Mouse (Mus musculus) layer of hippocampus, postnatal 36 days (tissue): Measurements from ENCODE around the gene Rin1. TPM values are rescaled to one million over a fixed set of nuclear protein-coding genes. Genes with fewer than 3 reads are reported as not detected.
"Not testable (repeated sequence)": the region's sequence is repeated elsewhere in the genome, so short reads cannot be mapped to it uniquely, and the experiment has no call there.

Experiments
- DNase-seq, 2 experiments: peaks; one replicate each; pipeline ENCODE4 v3.0.0; 2022
- total RNA-seq, 2 experiments: library from RNA; stranded (reverse); gene quantifications; 2 replicates each; pipeline ENCODE4 v1.2.3; 2021

The Rin1 gene
- total RNA-seq, 2 experiments from 2014 or later, result 111 to 113 TPM

GRCm38 (mm10) chr19:5068570-5069234, 18.4 kb downstream of the Rin1 start:
- peak in 1 of 2 experiments; percentile 10 for DNase-seq

DNA sequence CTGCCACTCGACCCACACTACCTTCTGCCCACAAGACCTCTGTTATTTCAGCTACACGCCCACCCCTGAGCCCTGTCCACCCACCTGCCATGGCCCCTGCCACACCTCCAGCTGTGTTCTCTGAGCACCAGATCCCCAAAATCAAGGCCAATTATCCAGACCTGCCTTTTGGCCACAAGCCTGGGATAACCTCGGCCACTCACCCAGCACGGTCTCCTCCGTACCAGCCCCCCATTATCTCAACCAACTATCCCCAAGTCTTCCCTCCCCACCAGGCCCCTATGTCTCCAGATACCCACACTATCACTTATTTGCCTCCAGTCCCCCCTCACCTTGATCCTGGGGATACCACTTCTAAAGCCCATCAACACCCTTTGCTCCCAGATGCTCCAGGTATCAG, 19.2 kb downstream of the Rin1 start:
- DNase-seq, result no peak

DNA sequence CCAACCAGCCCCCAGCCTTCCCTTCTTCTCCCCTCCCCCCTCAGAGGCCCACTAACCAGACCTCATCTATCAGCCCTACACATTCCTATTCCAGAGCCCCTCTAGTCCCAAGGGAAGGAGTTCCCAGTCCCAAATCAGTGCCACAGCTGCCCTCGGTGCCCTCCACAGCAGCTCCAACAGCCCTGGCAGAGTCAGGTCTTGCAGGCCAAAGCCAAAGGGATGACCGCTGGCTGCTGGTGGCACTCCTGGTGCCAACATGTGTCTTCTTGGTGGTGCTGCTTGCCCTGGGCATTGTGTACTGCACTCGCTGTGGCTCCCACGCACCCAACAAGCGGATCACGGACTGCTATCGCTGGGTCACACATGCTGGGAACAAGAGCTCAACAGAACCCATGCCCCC, 19.7 kb downstream of the Rin1 start:
- no peak for DNase-seq

GRCm38 (mm10) chr19:5071077-5071476, 20.8 kb downstream of the Rin1 start:
- DNase-seq, result no peak

- peak in 1 of 2 experiments; percentile 44 for DNase-seq
Measured at GRCm38 (mm10) chr19:5071545-5072369, 21.5 kb downstream of the Rin1 start.

DNA sequence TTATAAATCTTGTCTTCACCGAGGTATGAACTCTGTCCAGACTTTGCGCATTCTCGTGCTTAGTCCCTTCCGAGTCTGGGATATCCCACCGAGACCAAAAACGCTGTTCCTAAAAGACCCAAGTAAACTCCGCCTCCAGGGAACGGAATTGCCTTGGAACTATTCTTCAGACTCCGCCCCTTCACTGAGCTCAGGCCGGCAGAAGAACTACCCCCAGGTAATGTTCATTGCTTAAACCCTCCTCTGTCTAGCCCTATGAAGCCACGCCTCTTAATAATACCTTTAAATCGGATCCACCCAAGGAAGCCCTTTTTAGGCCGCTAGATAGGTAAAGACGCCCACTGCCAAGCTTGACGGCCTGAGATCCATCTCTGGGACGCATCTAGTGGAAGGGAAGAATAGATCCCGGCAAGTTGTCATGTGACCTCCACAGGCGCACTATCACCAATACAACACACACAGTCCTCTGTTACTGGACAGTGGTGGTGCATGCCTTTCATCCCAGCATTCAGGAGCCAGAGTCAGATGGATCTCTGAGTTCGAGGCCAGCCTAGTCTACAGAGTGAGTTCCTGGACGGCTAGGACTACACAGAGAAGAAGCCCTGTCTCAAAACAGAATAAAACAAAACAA, 22.2 kb downstream of the Rin1 start:
- DNase-seq, result no peak

DNA sequence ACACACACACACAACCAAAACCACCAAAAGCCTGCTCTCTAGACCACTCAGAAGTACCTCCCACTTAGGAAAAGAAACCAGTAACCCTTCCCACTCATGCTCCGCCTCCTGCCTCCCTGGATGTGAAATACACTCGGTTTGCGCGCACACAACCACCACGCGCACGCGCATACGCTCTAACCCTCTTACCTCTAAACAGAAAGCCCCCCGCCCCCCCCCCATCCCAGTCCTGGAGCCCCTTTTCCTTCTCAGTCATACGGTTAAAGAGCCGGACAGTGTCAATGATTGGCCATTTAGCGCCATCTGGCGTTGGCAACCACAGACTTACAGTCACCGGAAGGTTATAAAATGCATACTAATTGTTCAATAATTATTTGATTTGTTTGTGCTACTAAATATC, 22.7 kb downstream of the Rin1 start:
- DNase-seq, result peak in 1 of 2 experiments; percentile 20

DNA sequence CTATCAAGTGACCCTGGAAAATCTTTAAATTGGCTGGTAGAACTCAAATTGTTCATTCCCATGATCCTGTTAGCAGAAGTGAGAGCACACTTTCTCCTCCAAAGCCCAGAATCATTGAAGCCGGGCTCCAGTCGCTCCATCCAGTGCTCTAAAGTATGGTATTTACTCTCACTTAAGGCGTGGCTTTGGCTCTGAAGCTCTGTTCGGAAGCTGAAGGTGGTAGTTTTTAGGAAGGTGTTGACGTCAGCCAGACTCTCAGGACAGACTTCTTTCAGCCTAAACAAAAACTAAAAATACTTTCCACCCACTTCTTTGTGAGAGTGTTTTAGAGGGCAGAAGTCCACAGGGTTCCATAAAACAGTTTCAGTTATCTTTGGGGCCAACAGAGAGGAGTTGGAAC, 23.2 kb downstream of the Rin1 start:
- DNase-seq, result no peak

DNA sequence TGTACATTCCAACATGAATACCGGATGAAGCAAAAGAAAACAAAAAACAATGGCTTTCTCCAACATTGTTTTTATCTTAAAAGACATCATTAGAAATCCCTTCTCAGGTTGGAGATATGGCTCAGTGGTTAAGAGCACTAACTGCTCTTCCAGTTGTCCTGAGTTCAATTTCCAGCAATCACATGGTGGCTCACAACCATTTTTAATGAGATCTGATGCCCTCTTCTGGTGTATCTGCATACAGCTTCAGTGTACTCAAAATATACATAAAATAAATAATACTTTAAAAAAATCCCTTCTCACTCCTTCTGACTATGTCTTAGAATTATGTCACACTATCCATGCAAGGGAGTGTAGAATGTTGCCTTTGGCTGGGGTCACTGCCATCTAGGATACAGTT, 29.0 kb downstream of the Rin1 start:
- DNase-seq, result no peak

DNA sequence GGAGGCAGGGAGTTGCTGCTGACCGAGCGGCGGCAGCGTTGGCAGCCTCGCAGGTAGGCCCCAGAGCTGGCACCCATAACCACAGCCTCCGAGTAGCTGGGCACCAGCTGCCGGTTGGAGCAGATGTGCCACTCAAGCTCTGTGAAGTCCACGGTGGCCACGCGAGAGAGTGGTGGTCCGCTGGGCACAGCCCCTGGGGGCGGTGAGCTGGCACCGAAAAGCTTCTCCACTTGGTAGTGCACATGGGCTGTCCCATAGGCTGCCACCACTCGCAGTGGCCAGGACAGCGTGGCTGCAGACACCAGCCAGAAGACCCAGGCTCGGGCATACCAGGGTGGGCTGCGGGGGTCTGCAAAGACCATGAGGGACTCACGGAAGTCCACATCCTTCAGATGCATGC, 31.7 kb downstream of the Rin1 start:
- DNase-seq, result peak in 1 of 2 experiments; percentile 21

GRCm38 (mm10) chr19:5082596-5082995, 32.3 kb downstream of the Rin1 start:
- no peak for DNase-seq

GRCm38 (mm10) chr19:5083961-5084833, 33.9 kb downstream of the Rin1 start:
- DNase-seq, result peak in 1 of 2 experiments; percentile 5

- DNase-seq, result peak in 1 of 2 experiments; percentile 23
Measured at GRCm38 (mm10) chr19:5084834-5085144, 34.5 kb downstream of the Rin1 start.

DNA sequence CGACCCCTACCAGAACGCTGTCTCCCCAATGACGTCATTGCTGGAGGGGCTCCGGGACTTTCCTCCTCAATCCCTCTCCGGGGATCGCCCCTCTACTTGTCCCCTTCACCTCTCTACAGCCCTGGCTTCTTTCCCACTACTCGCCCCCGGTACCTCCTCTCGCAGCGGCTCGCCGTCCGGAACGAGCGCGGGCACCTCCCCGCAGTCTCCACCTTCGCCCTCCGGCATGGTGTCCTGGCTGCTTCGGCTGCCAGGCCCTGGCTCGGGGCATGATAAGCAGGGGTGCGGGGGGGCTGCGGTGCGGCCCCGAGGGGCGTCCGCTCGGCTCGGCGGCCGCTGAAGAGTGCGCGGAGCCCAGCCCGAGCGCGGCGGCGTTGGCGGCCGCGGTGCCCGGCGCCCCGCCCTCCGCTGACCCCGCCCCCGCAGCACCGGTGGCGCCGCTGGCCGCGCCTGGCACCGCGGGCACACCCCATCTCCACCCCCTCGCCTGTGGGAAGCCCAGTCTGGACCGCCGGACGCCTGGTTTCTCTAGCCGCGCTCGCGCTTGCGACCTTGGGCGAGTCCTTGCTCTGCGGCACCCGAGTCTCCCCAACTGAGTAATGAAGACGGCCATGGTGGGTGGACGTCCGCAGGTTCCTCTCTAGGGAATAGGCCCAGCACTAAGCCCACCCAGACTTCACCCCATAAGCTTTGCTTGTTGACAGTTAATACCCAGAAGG, 35.0 kb downstream of the Rin1 start, which contains the start of gene Tmem151a:
Tmem151a (minus strand) TSS at position 387 of the 719 bp plus-strand sequence.
- DNase-seq, result peak in 1 of 2 experiments; percentile 60

GRCm38 (mm10) chr19:5086533-5086932, 36.3 kb downstream of the Rin1 start:
- DNase-seq, result not testable (repeated sequence)

GRCm38 (mm10) chr19:5087884-5088728, 37.8 kb downstream of the Rin1 start, which contains the start of gene Yif1a:
TSS of gene Yif1a (plus strand) at chr19:5088538.
- peak; percentile 92 for DNase-seq

DNA sequence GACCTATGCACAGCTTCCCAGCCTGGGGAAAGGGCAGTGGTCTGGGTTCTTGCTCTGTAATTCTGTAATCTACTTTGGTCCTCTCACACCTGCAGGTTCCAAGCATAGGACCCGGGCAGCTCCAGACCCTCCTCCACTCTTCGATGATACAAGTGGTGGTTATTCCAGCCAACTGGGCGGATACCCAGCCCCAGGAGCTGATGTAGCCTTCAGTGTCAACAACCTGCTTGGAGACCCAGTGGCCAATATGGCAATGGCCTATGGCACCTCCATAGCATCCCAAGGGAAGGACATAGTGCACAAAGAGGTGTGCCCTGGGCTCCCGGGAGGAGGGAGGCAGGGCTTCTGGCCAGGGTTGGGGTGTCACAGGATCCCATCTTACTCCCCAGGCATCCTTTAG, 39.0 kb downstream of the Rin1 start:
- DNase-seq, result no peak

DNA sequence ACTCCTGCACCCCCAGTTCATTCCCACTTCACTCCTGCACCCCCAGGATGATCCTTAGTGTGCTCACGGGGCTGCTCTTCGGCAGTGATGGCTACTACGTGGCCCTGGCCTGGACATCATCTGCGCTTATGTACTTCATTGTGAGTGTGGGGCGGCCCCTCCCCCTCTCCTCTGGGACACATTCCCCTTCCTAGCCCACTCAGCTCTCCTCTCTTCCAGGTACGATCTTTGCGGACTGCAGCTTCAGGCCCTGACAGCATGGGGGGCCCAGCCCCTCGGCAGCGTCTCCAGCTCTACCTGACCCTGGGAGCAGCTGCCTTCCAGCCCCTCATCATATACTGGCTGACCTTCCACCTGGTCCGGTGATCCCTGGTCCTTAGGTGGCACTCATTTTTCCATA, 41.8 kb downstream of the Rin1 start:
- DNase-seq, result no peak

GRCm38 (mm10) chr19:5093481-5094242, 43.4 kb downstream of the Rin1 start:
- DNase-seq, result no peak

DNA sequence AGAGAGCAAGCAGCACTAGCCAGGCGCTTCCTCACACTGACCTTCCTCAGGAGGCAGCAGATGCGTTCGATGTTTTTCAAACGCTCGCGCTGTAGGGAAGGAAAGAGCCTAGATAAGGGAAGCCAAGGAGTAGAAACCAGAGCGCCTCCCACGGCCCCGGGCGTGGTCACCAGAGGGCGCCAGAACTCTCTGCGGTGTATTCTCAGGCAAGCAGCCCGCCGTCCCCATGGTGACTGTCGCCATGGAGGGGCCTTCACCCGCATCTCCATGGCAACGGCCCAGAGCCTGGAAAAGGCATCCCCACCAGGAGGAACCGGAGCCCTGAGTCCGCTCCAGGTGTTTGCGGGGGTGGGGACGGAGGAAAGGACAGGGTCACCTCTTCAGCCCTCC, 44.0 kb downstream of the Rin1 start:
- peak; percentile 96 to 97 for DNase-seq
